Mouse (Mus musculus) adrenal gland, postnatal 10 days (tissue): Measurements from ENCODE around the gene Krtap3-2. TPM values are rescaled to one million over a fixed set of nuclear protein-coding genes. Genes with fewer than 3 reads are reported as not detected.
"Not testable (repeated sequence)": the region's sequence is repeated elsewhere in the genome, so short reads cannot be mapped to it uniquely, and the experiment has no call there.

Experiments used
- DNase-seq: peaks from one replicate; pipeline ENCODE4 v3.0.0; 2021; ENCODE audit warnings: mixed read lengths
- long read RNA-seq, 2 experiments: library from polyadenylated mRNA; stranded (forward); transcript quantifications; one replicate each; pipeline ENCODE4 v2.0.0; 2021
- total RNA-seq, 2 experiments: library from RNA; stranded (reverse); gene quantifications; 2 replicates each; pipeline ENCODE4 v1.2.3; 2021

The Krtap3-2 gene
- total RNA-seq: not detected
- long read RNA-seq, experiment 1: 0 reads
- long read RNA-seq, experiment 2: 0 reads

GRCm38 (mm10) chr11:99556753-99557152, at the start of gene Krtap3-2:
Gene Krtap3-2, minus strand, starts transcription at chr11:99556853.
- no peak for DNase-seq

GRCm38 (mm10) chr11:99603208-99603607, 46.6 kb upstream of the Krtap3-2 start, which contains the start of gene Gm11938:
Gene Gm11938, minus strand, starts transcription at chr11:99603308.
- not testable (repeated sequence) for DNase-seq

DNA sequence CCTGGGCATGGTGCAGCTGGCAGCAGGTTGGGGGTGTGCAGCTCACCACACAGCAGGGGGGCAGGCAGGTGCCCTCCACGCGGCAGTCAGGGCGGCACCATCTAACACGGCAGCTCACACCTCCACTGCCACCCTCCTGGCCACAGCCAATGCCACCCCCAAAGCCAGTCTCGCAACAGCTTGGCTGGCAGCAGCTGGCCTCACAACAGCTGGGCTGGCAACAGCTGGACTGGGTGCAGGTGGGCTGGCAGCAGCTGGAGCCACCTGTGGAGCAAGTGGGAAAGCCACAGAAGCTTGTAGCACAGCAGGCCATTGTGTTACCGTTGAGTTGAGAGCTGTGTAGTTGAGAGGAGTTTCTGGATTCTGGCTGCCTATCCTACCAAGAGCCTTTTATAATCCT, 41.1 kb upstream of the Krtap3-2 start, which contains the start of gene Krtap9-3:
Gene Krtap9-3, minus strand, starts transcription at position 364 of the 400 bp plus-strand sequence.
- not testable (repeated sequence) for DNase-seq

GRCm38 (mm10) chr11:99590981-99591380, 34.3 kb upstream of the Krtap3-2 start, which contains the start of gene Krtap1-3:
Gene Krtap1-3, minus strand, starts transcription at chr11:99591339.
- no peak for DNase-seq

- DNase-seq: no peak
These were observed 28.4 kb upstream of the Krtap3-2 start for GRCm38 (mm10) chr11:99585096-99585495.

DNA sequence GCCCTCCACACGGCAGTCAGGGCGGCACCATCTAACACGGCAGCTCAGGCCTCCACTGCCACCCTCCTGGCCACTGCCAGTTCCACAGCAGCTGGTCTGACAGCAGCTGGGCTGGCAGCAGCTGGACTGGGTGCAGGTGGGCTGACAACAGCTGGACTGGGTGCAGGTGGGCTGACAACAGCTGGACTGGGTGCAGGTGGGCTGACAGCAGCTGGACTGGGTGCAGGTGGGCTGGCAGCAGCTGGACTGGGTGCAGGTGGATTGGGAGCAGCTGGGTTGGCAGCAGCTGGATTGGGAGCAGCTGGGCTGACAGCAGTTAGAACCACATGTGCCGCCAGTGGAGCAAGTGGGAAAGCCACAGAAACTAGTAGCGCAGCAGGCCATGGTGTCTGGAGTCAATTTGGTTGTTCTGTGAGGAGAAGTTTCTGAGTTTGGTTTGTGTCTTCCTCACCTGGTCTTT, 26.6 kb upstream of the Krtap3-2 start, which contains the start of gene Krtap1-4:
Gene Krtap1-4, minus strand, starts transcription at position 410 of the 460 bp plus-strand sequence.
- DNase-seq: no peak

- no peak for DNase-seq
These were observed 24.9 kb upstream of the Krtap3-2 start for GRCm38 (mm10) chr11:99581564-99581963.

DNA sequence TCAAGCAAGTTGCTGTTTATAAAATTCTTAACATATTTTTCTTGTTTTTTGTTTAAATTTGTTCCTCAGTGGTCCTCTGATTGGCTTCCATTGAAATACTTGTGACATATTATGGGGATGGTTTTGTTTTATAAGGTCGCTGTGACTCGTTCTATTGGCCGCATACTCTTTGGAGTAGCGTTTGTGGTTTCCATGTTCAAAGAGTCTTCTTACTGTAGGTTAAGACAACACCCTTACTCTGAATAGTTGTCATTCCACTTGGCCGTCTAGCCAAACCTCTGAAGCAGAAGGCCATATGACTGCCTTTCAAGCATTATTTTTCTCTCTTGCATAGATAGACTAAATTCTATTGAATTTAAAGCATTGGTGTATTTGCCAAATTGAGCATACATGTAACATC, 24.4 kb upstream of the Krtap3-2 start:
- no peak for DNase-seq

- DNase-seq: no peak
These were observed 24.0 kb upstream of the Krtap3-2 start, which contains the start of gene Krtap1-5 for GRCm38 (mm10) chr11:99580636-99581035. Gene Krtap1-5, minus strand, starts transcription at chr11:99581016.

GRCm38 (mm10) chr11:99574106-99574505, 17.5 kb upstream of the Krtap3-2 start:
- DNase-seq: peak; percentile 85

GRCm38 (mm10) chr11:99573164-99573563, 16.5 kb upstream of the Krtap3-2 start:
- DNase-seq: no peak

GRCm38 (mm10) chr11:99566530-99566929, 9.9 kb upstream of the Krtap3-2 start, which contains the start of gene Krtap3-1:
Gene Krtap3-1, minus strand, starts transcription at chr11:99566630.
- DNase-seq: no peak

DNA sequence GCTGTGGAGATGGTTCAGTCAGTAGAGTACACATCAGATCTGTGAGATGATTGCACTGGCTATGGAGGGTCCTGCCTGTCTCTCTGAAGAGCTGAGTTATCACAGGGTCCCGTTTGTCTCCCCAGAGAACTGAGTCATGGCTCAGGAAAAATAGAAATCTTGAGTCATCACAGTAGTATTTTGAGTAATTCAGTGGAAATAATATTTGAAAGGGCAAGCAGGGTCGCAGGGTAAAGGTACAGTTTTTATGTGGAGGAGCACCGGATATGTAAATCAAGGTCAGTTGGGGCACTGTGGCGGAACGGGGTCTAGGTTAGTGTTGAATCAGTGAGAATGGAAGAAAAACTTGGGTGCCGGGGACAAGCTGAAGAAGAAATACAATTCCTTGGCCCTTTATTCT, 5.9 kb upstream of the Krtap3-2 start:
- DNase-seq: no peak

- no peak for DNase-seq
These were observed 2.7 kb upstream of the Krtap3-2 start, which contains the start of gene Gm11939 for GRCm38 (mm10) chr11:99559366-99559765. Gene Gm11939, minus strand, starts transcription at chr11:99559466.

DNA sequence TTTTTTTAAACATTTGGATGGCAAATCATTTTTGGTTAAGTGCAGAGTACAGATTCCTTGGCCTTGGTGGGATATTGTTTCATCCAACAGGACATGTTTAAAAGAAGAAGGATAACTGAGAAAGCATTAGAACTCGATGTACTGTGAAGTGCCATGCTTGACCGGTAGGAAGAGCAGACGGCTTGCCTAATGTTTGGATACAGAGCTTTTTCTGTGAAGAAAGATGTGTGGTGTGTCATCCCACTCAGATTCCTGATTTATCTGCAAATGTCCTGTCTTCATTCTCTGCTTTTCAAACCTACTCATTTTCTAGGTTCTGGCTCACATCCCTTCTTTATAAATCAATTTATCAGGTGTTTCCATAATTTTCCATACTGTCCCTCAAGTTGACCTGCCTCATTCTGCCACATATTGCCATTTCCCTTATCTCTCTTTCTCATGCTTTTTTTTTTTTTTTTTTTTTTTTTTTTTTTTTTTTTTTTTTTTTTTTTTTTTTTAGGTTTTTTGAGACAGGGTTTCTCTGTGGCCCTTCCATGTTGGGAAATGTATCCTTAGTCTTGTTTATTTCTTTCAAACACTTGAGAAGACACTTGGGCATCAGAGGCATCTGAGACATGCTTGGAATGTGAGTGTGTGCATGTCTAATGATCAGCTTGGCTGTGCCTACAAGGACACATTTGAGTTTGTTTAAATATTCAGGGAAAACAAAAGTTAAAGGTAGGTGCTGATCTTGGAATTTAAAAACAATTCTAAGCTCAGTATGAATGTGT, 1.5 kb upstream of the Krtap3-2 start:
- DNase-seq: no peak

DNA sequence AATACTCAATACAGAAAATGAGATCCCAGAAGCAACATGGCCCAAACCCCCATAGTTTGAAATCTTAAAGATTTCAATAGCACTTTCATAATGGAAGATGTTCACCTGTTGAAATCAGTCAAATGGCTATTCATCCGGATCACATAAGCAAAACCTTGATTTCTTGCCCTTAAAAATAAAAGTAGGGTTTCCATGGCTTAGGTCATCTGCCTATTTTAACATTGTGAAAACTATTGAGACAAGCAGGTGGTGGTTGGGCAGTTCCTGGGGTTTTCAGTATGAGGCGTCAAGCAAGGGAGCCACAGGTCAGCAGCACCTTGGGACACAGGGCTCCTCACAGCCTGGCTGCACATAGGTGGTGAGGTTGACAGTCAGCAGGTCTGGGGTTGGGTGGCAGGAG, 458 bp downstream of the Krtap3-2 start:
- DNase-seq: no peak

GRCm38 (mm10) chr11:99550765-99551164, 5.9 kb downstream of the Krtap3-2 start, which contains the start of gene Krtap3-3:
Gene Krtap3-3, minus strand, starts transcription at chr11:99550865.
- DNase-seq: no peak

- DNase-seq: no peak
These were observed 8.8 kb downstream of the Krtap3-2 start for GRCm38 (mm10) chr11:99547892-99548291.

DNA sequence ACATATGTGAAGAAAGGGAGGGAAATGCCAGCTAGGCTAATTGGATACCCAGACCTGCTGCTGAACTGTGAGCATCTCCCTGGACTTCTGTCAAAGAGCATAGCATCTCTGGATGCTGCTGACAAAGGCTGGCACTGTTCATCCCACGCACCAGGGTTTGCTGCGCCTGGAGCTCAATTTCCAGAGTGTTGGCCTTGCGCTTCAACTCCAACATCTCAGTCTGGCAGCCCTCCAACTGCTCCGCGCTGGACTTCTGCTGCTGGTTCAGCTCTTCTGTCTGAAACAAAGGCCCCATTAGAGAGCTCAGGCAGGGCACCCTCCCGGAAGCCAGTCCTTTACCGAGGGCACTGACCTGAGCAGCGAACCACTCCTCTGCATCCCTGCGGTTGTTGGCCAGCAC, 16.9 kb downstream of the Krtap3-2 start:
- peak; percentile 50 for DNase-seq

GRCm38 (mm10) chr11:99521288-99521860, 35.3 kb downstream of the Krtap3-2 start, which contains the start of gene Krt39:
Gene Krt39, minus strand, starts transcription at chr11:99521338.
- DNase-seq: no peak

DNA sequence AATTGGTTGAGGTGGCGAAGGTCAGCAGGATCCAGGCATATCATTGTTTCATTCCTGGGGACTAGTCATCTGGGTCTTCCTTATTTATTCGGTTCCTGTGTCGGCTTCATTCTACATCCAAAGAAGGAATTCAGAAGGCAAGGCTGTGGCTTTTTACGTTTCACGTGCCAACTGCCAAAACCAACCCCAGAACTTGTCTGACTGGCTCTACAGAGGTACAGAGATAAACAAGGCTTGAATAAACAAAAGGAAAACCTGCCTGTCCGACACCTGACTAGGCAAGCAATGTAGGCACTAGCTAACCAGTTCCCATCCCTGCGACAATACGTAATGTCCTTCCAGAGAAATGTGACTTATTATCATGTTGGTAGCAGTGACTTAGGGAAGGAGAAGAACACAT, 42.6 kb downstream of the Krtap3-2 start:
- no peak for DNase-seq
